Mouse (Mus musculus): ENCODE results near the gene Chrna1.

The Chrna1 gene

DNA sequence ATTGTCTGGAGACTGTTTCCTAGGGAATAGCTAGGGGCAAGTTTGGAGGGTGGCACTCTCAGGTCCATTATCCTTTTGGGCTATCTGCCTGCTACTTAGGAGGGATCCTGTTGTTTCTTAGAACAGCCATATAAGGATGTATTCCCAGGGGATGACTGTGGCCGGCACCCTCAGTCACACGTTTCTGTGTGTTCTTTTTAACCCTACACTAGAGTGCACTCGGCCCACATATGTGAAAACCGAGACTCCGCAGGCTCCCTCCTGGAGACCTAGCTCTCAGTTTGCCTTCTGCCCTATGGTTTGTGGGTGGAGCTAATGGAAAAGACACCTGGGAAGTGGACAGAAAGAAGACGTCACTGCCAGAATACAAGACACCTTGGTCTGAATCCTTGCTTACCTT is 11.1 kb upstream of the Chrna1 start:
- DNase-seq (ENCODE audit: low read depth, low spot score) = no peak

DNA sequence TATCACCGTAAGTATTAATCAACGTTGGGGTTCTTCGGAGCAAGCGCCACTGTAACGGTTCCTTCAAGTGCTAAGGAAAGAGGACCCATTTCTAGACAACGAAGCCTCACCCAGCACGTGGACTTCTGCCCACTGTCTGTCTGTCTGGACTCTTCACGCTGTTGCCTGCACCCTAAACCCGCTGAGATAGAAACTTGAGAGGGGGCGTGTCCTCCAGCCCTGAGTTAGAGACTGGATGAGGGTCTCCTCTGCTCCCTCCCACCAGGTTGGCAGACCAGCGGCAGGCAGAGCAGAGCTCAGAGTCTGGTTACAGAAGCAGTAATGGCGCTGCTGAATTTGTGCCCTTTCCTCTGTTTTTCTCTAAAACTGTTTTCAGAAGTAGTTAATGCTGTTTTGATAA is 10.0 kb upstream of the Chrna1 start:
- DNase-seq (ENCODE audit: low read depth, low spot score) = no peak

DNA sequence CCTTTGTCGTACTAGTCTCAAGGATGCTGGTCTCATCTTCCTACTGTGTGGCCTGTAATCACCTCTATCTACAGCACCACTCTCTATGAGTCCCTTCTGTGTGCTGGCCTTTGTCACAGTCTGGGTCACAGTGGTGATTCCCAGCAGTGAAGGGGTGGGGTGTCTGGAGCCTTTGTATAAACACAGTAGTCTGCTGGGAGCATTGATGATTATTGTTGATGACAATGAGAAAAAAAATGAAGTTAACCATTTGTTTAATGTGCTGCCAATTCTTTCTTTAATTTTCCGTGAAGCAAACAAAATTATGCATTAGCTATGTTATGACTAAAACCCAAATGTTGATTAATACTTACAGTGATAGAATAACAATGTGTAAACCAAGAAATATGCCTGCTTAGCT is 8.8 kb upstream of the Chrna1 start:
- DNase-seq (ENCODE audit: low read depth, low spot score) = no peak

DNA sequence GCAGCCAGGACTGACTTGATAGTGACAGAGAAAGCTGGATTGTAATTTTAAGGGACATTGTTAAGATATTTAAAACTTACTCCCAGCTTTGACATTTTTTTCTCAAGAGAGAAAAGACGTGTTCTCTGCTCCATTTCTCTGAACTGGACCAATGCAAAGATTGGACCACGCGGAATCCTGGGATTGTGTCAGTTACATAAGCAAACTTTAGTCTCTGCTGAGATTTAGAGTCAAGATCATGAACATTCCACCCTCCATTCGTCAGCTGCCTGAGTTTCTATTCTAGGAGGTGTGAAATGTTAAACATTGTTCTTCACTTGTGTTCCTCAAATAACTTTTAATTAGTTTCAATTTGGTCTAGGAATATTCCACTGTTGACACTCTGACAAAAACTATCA is 7.0 kb upstream of the Chrna1 start:
- no peak for DNase-seq (ENCODE audit: low read depth, low spot score)

DNA sequence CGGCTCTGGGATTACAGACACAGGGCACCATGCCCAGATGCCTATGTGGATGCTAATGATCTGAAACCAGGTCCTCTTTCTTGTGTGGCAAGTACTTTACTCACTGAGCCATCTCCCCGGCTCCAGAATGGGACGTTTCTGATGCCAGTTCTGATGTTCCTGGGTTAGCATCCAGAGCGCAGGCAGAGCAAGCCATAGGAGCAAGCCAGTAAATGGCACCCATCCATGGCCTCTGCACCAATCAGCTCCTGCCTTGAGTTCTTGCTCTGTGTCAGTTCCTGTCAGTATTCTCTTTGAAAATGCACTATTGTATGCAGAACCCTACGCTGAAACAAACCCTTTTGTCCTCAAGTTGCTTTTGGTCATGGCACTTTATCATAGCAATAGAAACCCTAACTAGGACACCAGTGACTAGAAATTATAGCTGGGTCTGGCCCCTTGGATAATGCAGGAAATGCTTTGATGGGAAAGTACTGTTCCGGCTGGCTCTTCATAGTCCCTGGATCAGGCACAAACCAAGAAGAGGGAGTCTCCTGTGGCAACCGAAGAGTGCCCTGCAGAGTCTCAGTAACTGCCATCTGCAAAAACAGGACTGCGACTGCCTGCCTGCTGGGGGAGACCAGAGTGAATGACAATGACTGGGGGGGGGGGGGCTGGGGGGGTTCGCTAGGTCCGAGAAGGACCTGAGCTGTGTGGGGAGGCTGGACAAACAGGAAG is 6.4 kb upstream of the Chrna1 start:
- DNase-seq (ENCODE audit: low read depth, low spot score) = no peak

DNA sequence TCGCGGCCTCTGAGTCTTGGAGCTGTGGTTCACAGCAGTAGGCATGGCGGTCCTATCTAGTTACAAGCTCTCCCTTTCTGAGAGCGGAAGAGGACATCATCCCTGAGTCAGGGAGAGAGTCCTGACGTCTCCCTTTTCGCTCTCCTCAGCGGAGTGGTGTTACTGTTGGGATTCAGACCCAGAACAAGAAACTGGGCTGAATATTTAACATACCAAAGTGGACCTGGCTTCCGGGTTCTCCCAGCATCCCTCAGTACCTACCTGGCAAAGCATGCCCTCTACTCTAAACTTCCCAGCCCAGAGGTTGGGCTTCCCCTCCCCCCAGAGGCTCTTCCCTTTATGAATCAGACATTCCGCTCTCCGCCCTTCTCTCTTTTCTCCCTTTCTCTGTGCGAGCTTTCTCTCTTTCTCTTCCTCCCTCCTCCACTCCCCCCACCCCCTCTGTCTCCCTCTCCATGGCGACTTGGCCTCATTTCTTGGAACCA is 5.3 kb upstream of the Chrna1 start:
- peak; percentile 35 for DNase-seq (ENCODE audit: low read depth, low spot score)

DNA sequence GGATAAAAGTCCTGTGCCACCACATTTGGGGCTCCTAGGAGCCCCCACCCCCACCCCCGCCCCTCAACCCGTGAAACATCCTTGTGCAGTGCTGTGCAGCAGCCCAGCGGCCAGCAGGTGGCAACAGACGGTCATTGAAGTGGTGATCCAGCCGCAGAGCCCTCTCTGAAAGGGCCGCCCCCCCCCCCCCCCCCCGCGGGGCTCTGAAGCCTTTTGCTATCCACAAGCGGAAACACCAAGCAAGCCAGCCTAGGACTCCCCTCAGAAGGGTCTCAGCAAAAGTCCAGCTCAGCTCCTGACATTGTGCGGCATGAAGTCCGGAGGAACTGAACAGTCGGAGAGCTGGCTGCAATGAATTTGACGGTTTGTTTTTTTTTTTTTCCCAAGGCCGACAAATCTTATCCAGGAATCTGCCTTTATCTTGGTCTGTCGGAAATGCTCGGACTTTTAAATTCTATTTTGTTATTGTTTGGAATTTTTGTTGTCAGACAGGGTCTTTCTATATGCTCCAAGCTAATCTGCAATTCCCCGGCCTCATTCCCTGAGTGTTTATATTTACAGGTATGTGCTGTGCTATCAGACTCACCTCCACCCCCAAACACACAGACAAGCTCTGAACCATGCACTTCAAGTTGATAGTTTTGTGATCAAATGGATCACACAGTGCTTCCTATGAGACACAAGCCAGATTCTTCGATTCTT is 4.7 kb upstream of the Chrna1 start:
- DNase-seq (ENCODE audit: low read depth, low spot score) = peak; percentile 76

DNA sequence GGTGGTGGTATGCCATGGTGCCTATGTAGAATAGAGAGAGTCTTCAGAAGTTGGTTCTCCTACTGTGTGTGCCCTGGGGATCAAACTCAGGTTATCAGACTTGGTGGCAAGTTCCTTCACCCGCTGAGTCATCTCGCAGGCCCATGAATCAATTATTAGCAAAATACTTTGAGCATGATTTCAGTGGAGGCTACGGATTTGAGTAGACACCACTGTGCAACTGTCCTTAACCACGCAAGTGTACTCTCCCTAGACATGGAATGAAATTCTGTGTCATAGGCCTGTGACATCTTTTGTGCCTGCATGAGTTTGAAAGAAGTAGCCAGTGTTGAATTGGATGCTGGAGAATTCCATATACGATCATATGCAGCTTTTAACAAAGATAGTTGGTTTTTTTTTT is 582 bp upstream of the Chrna1 start:
- DNase-seq (ENCODE audit: low read depth, low spot score) = no peak

DNA sequence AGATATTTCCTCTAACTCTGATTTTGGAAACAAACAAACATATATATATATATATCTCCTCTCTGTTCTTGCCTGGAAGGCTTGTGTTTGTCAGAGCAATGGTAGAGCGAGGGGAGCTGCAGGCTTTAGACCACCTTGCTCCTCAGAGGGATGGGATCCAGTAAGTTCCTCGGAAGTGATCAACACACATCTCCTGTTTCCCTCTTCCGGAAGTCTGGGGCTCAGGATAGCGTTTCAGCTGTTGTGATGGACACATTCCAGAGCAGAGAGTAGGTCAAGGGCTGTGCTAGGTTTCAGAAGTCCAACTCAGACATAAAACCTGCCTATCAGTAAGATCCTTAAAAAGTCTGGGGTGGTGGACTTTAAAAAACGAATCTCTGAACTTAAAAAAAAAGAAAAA is 970 bp downstream of the Chrna1 start:
- no peak for DNase-seq (ENCODE audit: low read depth, low spot score)

DNA sequence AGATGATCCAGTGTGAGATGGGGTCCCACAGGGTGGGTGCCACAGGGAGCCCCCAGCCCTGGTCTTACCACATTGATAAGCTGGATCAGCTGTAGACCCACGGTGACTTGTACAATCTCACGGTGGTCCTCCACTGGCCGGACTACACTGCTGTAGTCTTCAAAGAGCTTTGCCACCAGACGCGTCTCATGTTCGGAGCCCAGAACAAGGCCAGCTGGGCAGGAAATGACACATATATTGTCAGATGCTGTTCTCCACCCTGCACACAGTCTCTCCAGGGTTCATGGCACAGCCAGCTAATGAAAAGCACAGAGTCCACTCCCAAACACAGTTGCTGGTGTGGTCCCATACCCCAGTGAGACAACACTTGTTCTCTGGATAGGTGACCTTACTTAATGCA is 5.7 kb downstream of the Chrna1 start:
- no peak for DNase-seq (ENCODE audit: low read depth, low spot score)

DNA sequence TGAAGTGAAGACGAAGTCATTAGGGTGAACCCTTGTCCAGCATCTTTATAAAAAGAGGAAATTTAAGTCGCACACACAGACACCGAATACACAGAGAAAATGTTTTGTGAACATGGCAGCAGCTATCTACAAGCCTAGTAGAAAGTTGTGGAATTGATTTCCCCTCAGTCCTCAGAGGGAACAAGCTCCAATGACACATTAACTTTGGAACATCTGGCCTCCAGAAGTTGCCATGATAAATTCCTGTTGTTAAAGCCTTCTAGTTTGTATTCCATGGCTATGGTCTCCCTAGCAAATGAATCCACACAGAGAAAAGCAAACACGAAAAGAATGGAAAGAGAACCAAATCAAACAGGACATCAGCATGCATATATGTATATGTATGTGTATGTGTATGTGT is 6.6 kb downstream of the Chrna1 start:
- no peak for DNase-seq (ENCODE audit: low read depth, low spot score)

DNA sequence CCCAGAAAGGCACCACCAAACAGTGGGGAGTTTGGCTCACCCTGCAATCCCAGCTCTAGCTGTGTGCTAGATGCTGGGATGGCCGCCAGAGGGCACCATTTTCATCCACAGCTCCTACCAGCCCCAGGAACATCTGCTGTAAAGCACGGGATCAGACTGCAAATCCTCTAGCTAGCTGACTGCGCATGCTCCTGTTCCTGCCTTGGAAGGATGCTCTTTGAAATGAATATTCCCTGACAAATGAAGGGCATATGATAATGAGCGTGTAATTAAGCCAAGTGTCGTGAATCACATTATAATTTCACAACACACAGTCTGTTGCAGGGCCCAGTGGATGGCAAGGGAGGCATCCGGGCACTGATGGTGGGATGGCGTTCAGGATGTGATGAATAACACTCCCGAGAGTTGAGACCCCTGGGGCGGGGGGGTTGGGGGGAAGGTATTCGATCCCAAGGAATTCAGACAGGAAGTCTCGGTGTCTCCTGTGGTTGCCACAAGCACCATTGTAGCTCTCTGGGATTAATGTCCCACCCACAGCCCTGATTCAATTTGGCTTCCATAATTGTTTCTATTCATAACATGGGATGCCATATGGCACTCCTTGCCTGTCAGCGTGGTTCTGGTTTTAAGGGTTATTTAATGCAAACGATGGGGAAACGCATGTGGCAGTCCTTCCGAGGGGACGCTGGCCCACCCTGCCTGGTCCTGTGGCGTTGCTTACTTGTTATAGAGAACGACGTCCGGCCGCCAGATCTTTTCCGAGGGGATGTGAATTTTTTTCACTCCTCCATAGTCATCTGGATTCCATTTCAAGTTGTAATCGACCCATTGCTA is 7.4 kb downstream of the Chrna1 start:
- DNase-seq (ENCODE audit: low read depth, low spot score) = peak; percentile 93

DNA sequence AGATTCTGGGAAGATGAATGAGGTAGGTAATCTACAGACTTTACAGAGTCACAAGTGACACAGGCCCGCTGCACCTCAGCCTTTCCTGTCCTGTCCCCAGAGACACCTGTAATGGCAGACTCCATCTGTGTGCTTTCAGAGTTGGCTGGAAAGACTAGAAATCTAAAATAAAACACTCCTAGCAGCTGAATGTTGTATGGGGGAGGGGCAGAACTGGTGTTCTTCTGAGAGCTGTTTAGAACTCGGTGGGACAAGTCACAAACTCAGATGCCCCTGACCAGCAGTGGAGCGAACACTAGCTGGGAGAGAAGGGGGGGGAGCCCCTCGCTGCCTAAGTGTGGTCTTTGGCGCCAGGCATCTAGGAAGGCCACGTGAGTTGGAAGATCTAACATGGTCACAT is 8.2 kb downstream of the Chrna1 start:
- no peak for DNase-seq (ENCODE audit: low read depth, low spot score)

DNA sequence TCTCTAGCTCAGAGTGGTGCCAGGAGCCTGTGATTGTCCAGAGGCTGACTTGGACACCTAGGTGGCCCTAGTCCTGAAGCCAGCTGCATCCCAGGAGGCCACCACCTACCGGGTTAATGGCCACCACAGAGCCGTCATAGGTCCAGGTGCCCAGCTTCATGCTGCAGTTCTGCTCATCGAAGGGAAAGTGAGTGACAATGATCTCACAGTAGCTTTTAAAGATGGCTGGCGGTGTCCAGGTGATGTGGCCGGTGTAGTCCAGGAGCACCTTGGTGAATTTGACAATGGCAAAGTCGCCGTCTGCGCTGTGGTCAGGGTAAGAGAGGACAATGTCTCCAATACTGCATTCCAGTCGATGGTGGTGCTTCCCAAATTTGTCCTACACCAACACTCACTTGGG is 8.8 kb downstream of the Chrna1 start:
- DNase-seq (ENCODE audit: low read depth, low spot score) = no peak

DNA sequence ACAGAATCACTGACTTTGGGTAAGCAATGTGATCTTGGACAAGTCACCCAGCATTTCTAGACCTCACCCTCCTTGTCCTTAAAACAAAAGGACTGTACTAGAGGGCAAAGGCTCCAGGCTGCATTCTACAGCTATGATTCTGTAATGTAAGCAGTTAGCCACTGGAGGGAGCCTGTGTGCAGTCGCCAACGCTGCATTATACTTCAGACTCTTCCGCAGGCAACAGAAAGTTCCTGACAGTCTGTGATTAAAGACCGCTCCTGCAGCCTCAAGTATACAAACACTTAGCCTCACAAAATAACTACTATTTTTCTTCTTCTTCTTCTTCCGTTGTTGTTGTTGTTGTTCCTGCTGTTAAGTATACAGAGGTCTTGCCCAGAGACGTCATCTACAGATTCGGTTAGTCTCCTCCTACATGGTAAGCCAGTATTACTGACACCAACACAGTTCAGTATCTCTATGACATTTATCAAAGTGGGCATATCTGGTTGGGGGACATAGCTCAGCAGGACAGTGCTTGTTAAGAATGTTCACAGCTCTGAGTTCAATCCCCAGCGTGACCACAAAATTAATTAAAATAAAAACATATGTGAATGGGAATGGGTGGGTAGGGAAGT is 13.0 kb downstream of the Chrna1 start:
- peak; percentile 80 for DNase-seq (ENCODE audit: low read depth, low spot score)

DNA sequence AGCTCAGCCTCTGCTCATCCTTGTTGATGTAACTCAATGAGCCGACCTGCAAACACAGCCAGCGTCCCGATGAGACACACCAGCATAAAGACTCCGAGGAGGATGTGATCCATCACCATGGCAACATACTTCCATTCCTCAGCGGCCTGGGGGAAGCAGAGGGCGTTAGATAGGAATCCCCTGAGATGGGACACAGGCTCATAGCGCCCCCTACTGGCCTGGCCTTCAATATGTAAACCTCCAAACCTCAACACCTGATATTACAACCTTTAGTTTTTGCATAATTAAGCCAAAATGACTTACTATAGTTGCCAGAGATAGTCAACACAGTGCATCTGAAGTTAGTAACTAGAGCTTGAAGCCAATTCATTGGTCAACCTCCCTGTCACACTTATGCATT is 14.0 kb downstream of the Chrna1 start:
- peak; percentile 89 for DNase-seq (ENCODE audit: low read depth, low spot score)

DNA sequence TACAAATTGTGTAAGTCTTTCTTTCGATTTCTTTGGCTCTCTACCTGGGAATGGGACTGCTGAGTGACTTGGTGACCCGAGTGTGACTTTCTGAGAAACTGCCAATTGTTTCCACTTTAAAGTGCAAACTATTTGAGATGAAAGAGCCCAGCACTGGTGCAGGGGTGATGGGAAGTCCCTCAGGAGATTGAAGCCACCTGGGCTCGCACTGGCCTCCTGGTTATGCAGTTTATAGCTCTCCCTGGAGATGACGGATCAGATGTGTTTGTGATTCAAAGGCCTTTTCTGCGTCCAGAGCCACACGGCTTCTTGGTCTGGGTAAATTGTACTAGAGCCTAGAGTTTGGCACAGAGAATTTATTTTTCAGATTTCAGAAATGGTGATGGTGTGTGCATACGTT is 16.4 kb downstream of the Chrna1 start:
- DNase-seq (ENCODE audit: low read depth, low spot score) = no peak

DNA sequence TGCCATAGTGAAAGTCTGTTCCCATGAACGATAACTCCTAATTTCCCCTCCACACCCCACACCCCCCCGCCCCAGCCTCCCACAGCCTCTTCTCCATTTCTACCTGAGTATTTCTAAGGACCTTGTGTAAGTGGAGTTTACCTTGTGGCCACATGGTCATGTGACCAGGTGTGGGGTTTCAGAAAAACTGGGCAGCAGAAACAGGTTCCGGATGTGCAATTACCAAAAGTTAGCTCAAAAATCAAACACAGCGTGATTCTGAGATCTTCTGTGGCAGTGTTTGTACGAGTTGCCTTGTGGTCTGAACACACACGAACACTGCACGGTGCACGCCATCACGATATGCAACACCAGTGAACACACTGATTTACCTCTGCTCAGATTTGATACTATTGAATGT is 17.5 kb downstream of the Chrna1 start:
- no peak for DNase-seq (ENCODE audit: low read depth, low spot score)

DNA sequence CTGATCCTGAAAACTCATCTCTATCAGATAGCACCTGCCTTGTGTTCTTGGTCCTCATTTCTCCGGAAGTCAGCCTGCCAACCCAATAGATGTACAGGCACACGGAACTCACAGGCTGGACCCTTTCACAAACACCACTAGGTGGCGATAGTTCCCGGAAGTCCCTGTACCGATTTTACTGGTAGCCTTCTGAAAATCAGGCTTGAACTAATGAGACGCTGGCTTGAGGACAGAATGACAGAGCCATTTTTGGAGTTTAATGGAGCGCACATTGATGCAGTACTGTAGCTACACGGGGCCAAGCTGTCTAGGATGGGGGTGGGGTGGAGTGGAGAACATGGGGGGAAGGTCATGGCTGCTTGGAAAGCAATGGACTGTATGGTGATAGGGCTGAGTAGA is 18.5 kb downstream of the Chrna1 start:
- DNase-seq (ENCODE audit: low read depth, low spot score) = peak; percentile 89

DNA sequence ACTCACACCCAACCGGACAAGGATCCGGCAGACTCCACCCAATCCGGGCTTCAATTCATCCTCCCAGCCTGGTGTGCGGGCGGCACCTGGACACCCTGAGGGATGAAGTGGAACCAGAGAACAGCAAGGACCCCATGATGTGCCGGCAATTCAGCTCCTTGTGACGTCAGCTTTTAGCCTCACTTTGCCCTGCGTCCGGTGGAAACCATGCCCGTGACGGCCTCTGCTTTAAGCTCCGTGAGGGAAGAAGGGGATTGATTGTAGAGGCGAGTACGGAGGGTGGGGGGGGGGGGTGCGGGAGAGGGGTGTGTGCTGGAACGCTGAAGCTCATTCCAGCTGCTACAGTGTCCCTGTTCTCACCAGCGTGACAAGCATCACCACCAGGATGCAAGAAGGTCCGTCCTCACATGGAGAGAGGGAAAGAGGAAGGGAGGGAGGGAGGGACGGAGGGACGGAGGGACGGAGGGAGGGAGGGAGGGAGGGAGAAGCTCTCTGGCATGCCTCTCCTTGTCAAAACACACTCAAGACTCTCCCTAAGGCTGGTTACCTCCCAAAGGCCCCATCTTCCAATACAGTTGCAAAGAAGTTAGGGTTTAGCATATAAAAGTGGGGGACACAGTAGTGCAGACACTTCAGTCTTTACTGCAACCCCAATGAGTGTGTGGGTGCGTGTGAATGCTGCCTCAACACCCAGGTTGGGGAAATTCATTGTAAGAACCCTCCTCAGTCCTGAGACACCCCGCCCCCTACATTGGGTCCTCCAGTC is 19.1 kb downstream of the Chrna1 start:
- peak; percentile 77 for DNase-seq (ENCODE audit: low read depth, low spot score)

DNA sequence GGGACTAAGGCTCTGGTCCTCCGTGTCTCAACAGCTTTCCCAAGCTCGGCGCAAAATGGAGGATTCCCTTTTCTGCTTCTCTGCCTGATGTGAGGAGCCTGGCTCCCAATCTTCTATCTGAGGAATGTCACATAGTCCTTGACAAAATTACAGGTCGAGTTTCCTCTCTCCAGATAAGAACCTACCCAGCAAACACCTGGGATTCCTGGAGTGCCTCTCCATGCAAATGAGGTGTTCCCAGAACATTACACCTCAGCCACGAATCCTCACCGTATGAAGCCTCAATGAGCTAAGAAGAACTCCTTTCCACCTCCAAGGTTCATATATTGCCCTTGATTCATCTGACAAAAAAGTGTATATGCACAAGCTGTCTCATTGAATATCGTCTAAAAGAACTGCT is 19.7 kb downstream of the Chrna1 start:
- DNase-seq (ENCODE audit: low read depth, low spot score) = no peak

Data from ZHBTc4 (cell line).